Mouse (Mus musculus) hindlimb bud, embryonic 11.5 days (tissue): Measurements from ENCODE around the gene Cby1.

Experiments used
- DNase-seq: peaks from one replicate; pipeline ENCODE4 v3.0.0-alpha.2; 2012; ENCODE audit warnings: low read depth, low spot score; ENCODE audit errors: extremely low spot score

The Cby1 gene

DNA sequence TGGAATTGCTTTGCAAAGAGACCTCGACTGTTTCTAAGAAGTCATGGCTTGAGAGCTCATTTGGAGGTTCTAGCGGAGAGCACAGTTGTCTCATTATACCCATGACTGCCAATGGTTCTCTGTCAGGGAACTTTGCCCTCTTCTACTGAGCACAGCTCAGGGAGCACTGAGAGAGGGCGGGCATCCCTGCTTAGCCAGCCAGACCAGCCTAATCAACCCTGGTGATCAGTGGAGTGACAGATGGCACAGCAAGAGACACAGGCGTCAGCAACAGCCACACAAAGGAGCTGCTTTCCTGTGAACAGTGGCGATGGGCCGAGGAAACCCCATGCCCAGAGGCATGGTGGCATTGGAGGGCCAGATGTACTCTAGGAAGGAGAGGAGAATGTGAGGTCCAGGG, 38.0 kb downstream of the Cby1 start:
- DNase-seq: no peak

DNA sequence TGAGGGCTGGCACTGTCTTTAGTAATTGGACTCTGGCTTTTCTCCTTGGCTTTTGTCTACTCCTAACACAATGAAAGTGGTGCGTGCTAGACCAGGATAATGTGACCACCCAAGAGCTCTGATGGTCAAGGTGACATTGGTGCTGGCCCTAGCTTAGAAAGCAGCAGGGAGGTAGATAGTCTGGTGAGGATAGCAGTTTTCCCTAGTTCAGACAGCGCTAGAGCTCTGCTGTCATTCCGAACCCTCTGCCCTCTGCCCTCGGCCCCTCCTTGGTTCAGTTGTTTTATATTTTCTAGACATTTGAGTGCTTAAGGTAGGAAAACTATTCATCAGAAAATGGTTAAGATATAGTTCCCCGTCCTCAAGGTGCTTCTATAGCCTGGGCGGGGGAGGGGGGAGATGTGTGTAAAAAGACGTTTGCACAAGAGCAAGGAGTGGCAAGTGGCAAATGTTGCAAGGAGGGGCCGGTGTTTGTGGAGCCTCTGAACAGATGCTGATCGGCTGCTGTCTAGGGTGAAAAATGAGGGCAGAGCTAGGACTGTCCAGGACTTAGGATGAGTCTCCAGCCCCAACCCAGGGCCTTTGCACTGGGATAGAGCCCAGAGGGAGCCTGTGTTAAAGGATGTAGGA, 38.7 kb downstream of the Cby1 start:
- DNase-seq: no peak

DNA sequence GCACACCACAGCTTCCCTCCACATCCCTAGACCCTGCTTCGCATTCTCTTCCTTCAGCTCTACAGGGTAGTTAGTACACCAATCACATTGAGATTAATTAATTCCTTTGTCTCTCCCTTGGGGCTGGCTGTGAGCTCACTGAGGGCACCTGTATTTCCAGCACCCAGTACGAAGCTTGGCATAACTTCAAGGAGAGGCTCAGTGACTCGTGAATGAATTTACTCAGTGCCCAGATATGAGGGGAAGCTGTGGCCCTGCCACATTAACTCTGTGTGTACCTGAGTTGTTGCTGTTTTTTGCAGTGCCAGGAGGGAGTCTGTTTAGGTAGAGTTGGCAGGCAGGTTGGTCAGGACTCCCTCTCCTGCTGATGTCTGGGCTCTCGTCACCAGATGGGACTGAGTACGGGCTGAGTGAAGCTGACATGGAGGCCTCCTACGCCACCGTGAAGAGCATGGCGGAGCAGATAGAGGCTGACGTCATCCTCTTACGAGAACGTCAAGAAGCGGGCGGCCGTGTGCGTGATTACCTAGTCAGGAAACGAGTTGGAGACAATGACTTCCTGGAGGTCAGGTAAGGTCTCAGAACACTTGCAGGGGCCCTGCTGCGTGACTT, 47.7 kb downstream of the Cby1 start:
- DNase-seq: no peak

DNA sequence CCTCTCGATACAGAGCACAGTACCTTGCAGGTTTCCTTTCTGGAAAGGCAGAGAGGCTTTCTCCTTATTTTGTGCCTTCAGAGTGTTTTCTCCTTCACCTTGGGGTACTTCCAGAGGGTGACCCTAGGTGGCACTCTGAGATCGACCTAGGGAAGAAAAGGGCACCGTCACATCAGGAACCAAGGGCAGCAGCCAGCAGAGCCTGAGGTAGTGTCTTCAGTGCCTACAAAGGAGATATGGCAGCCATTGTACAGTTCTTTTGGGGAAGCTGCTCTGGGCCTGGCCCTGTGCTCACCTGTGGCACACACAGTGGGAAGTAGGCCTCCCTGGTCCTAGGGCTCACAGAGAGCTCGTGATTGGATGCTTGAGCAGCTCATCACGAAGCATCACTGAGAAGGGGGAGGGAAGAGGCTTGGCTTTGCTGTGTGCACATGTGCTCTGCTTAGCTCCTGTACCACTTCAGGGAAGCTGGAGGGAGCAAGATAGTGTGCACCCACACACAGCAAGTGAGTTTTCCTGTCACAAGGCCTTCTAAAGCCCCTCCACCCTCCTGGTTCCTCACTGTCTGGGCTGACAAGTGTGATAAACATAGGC, 49.3 kb downstream of the Cby1 start:
- no peak for DNase-seq

DNA sequence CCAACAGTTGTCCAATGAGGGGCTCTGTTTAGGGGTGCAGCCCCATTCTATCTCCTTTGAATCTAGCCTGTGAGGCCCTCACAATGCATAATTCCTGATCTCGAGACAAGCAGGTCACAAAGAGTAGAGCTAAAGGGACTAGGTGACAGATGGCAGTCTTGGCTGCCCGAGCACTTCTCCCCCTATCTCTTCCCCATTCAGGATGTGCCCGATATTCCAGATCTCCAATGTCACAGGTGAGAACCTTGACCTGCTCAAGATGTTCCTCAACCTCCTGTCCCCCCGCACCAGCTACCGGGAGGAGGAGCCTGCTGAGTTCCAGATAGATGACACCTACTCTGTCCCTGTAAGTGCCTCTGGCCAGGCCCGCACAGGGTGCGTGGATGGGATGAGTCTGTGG, 56.6 kb downstream of the Cby1 start:
- DNase-seq: no peak

DNA sequence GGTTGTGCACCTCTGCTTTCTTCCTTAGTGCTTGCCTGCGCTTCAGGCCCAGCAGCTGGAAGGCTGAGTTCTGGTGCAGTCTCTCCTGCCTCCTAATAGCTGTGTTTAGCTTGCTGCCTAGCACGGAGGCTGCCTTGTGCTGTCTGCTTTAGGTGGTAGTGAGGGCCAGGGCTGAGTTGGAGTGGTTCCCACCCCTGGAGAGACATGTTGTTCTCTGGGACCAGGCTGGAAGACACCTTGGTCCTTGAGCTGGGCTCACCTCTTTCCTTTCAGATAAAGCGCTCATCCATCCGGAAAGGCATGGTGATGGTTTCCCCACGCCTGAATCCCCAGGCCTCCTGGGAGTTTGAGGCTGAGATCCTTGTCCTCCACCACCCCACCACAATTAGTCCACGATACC, 57.7 kb downstream of the Cby1 start:
- DNase-seq: no peak
